Mouse (Mus musculus) heart, adult 2 months (tissue): Measurements from ENCODE around the gene Pxn.
A peak's percentile ranks its signal among the peaks of the same experiment; 100 is the strongest.

ENCODE experiments used
- CTCF ChIP-seq: fragments of 200-600 bp; IDR thresholded peaks from 2 replicates; pipeline ENCODE4 v1.8.1; 2022; ENCODE audit warnings: antibody characterized with exemption, mild to moderate bottlenecking, moderate library complexity
- POLR2A ChIP-seq: fragments of 200-500 bp; IDR thresholded peaks from 2 replicates; pipeline ENCODE4 v1.6.1; 2011; ENCODE audit warnings: mild to moderate bottlenecking, low read depth, low read length, control low read depth; ENCODE audit not compliant: insufficient read depth

DNA sequence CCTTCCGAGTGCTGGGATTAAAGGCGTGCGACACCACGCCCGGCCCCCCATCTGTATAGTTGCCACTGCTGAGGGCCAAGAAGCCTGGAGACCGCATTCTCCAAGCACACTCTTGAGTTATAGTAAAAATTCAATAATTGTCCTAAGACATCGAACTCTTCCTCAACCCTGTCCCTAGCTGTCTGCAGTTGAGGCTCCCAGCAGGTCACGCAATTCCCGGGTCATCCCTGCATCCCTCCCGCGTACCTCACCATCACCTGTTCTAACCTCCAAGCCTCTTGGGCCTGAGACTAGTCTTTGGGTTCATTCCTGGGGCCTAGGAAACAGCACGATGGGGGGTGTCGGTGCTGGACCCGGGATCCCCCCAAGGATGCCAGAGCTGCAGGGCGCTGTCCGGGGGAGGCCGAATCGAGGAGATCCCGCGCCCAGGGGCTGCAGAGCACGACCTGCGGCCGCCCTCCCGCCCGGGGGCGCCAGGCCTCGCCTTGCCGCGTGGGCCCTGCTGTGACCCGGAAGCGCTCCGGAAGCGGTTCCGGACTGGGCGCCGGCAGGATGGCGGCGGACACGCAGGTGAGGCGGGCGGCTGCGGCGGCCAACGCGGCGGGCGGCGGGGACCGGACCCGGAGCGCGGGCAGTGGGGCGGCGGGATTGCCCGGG is 58.4 kb downstream of the Pxn start, which contains the start of gene Gcn1l1:
- TF ChIP-seq POLR2A (peak; percentile 43; the same call in 1 of the 2 replicates), CTCF (peak; percentile 69)
